Mouse (Mus musculus) bone marrow, adult 2 months (tissue): ENCODE data around the gene Spg7. TPM values are rescaled to one million over a fixed set of nuclear protein-coding genes. Genes with fewer than 3 reads are reported as not detected.
"Not testable (repeated sequence)": the region's sequence is repeated elsewhere in the genome, so short reads cannot be mapped to it uniquely, and the experiment has no call there.

Experiments used
- H3K27ac ChIP-seq: fragments of 200-500 bp; 2 replicates; pipeline ENCODE4 v1.5.1; 2012; ENCODE audit warnings: low read depth, mild to moderate bottlenecking, control low read depth, inconsistent platforms, low read length; ENCODE audit not compliant: control insufficient read depth, poor library complexity, insufficient read depth
- H3K4me1 ChIP-seq: fragments of 200-500 bp; 2 replicates; pipeline ENCODE4 v1.6.1; 2011; ENCODE audit warnings: low read length; ENCODE audit not compliant: control insufficient read depth, insufficient read depth
- H3K4me3 ChIP-seq: fragments of 200-500 bp; replicated peaks from 2 replicates; pipeline ENCODE3; 2011; ENCODE audit warnings: mild to moderate bottlenecking, low read depth, low read length, control low read depth; ENCODE audit not compliant: control insufficient read depth
- CTCF ChIP-seq: fragments of 200-500 bp; IDR thresholded peaks from 2 replicates; pipeline ENCODE4 v1.5.1; 2011; ENCODE audit warnings: low read length, control low read depth; ENCODE audit not compliant: control insufficient read depth, insufficient read depth
- POLR2A ChIP-seq: fragments of 200-500 bp; IDR thresholded peaks from 2 replicates; pipeline ENCODE4 v1.6.1; 2011; ENCODE audit warnings: low read depth, mild to moderate bottlenecking, control low read depth, low read length, borderline replicate concordance; ENCODE audit not compliant: control insufficient read depth
- WGBS: fragments of 180-500 bp; shearing (Covaris S2); methylation state at CpG from one replicate; pipeline ENCODE4 v1.1.7; 2018; 5-methylcytosine and 5-hydroxymethylcytosine counted together
- polyA plus RNA-seq: library from polyadenylated mRNA; stranded (reverse); fragments of >200 nt; gene quantifications from 2 replicates; pipeline ENCODE4 v1.2.4, GENCODE M21; 2011; ENCODE audit warnings: low replicate concordance; ENCODE audit not compliant: missing spikeins, insufficient read depth, insufficient read length

Gene Spg7
- polyA plus RNA-seq, 1 experiment: 74.6 TPM

GRCm38 (mm10) chr8:123024226-123024625 lies 38.5 kb upstream of the Spg7 start:
- Histone ChIP-seq H3K27ac (no peak overlapping the region), H3K4me1 (peaks cover 13% of the 10 kb centered on the region), H3K4me3 (no peak overlapping the region)
- TF ChIP-seq CTCF: no peak
- TF ChIP-seq POLR2A: no peak
- 89% methylated on average over 2 of the region's 2 CpGs for WGBS

- Histone ChIP-seq H3K4me1 (peaks cover 13% of the 10 kb centered on the region), H3K4me3 (no peak overlapping the region), H3K27ac (peak overlapping the region; percentile 21)
- 45% methylated on average over 3 of the region's 3 CpGs for WGBS
- TF ChIP-seq CTCF: no peak
- no peak for TF ChIP-seq POLR2A
Observed at GRCm38 (mm10) chr8:123025951-123026351, 36.8 kb upstream of the Spg7 start.

- peaks cover 11% of the 10 kb centered on the region for H3K4me1 ChIP-seq
- H3K27ac ChIP-seq: peak overlapping the region; percentile 19; the same call in 1 of the 2 replicates
- TF ChIP-seq CTCF (no peak), POLR2A (no peak)
- no peak overlapping the region for H3K4me3 ChIP-seq
- 48% methylated on average over 8 of the region's 8 CpGs for WGBS
Observed at GRCm38 (mm10) chr8:123027786-123028185, 35.0 kb upstream of the Spg7 start.

- peaks cover 11% of the 10 kb centered on the region for H3K4me1 ChIP-seq
Observed at GRCm38 (mm10) chr8:123030091-123030490, 32.7 kb upstream of the Spg7 start.

GRCm38 (mm10) chr8:123031321-123031978 lies 31.3 kb upstream of the Spg7 start:
- H3K4me3 ChIP-seq: no peak overlapping the region
- WGBS: 43% methylated on average over 7 of the region's 7 CpGs
- H3K4me1 ChIP-seq: peaks cover 7% of the 10 kb centered on the region
- no peak overlapping the region for H3K27ac ChIP-seq
- no peak for TF ChIP-seq POLR2A
- TF ChIP-seq CTCF: no peak

More at GRCm38 (mm10) chr8:123030091-123030490, 32.7 kb upstream of the Spg7 start:
- H3K27ac ChIP-seq, H3K4me3 ChIP-seq: not testable (repeated sequence)
- 47% methylated on average over 5 of the region's 5 CpGs for WGBS

GRCm38 (mm10) chr8:123032730-123033129 lies 30.0 kb upstream of the Spg7 start:
- Histone ChIP-seq H3K27ac (peak overlapping the region; percentile 36; the same call in 1 of the 2 replicates), H3K4me3 (no peak overlapping the region), H3K4me1 (peaks cover 15% of the 10 kb centered on the region)
- no peak for TF ChIP-seq CTCF
- no peak for TF ChIP-seq POLR2A

GRCm38 (mm10) chr8:123033431-123033830 lies 29.3 kb upstream of the Spg7 start:
- H3K27ac ChIP-seq: peak overlapping the region; percentile 93; the same call in 1 of the 2 replicates
- H3K4me1 ChIP-seq: peaks cover 13% of the 10 kb centered on the region
- TF ChIP-seq POLR2A (no peak), CTCF (no peak)
- H3K4me3 ChIP-seq: no peak overlapping the region

GRCm38 (mm10) chr8:123034171-123034570 lies 28.6 kb upstream of the Spg7 start:
- WGBS: 5% methylated on average over 6 of the region's 6 CpGs
- H3K4me3 ChIP-seq: no peak overlapping the region
- peak overlapping the region; percentile 81; the same call in 1 of the 2 replicates for H3K27ac ChIP-seq
- no peak for TF ChIP-seq POLR2A
- no peak for TF ChIP-seq CTCF
- H3K4me1 ChIP-seq: peaks cover 14% of the 10 kb centered on the region

- peak overlapping the region; percentile 59 for H3K27ac ChIP-seq
- TF ChIP-seq POLR2A (no peak), CTCF (no peak)
- peaks cover 13% of the 10 kb centered on the region for H3K4me1 ChIP-seq
- 6% methylated on average over 3 of the region's 3 CpGs for WGBS
- no peak overlapping the region for H3K4me3 ChIP-seq
Observed at GRCm38 (mm10) chr8:123036956-123037355, 25.8 kb upstream of the Spg7 start.
